Mouse (Mus musculus) stomach, embryonic 15.5 days (tissue): ENCODE measurements around the gene Lasp1. TPM values are rescaled to one million over a fixed set of nuclear protein-coding genes. Genes with fewer than 3 reads are reported as not detected.
"Not testable (repeated sequence)": the region's sequence is repeated elsewhere in the genome, so short reads cannot be mapped to it uniquely, and the experiment has no call there.

ENCODE experiments used
- ATAC-seq: fragments of 200-750 bp; cut with Nextera tagmentation; 2 replicates; pipeline ENCODE4 v1.8.0; 2017; ENCODE audit warnings: low read depth, moderate number of reproducible peaks, moderate TSS enrichment; ENCODE audit not compliant: insufficient read depth, low FRiP score
- H3K27ac ChIP-seq: fragments of 300-500 bp; sonication (generic); 2 replicates; pipeline ENCODE4 v1.5.1; 2015; ENCODE audit warnings: mild to moderate bottlenecking, inconsistent platforms
- H3K27me3 ChIP-seq: fragments of 300-500 bp; sonication (generic); replicated peaks from 2 replicates; pipeline ENCODE4 v1.6.1; 2015; ENCODE audit warnings: inconsistent platforms
- H3K36me3 ChIP-seq: fragments of 300-500 bp; sonication (generic); 2 replicates; pipeline ENCODE4 v1.6.1; 2015; ENCODE audit warnings: inconsistent platforms
- H3K4me1 ChIP-seq: fragments of 300-500 bp; sonication (generic); 2 replicates; pipeline ENCODE4 v1.6.1; 2015; ENCODE audit warnings: inconsistent platforms
- H3K4me2 ChIP-seq: fragments of 300-500 bp; sonication (generic); 2 replicates; pipeline ENCODE4 v1.6.1; 2015; ENCODE audit warnings: mild to moderate bottlenecking, inconsistent platforms
- H3K4me3 ChIP-seq: fragments of 300-500 bp; sonication (generic); replicated peaks from 2 replicates; pipeline ENCODE4 v1.5.1; 2015; ENCODE audit warnings: inconsistent platforms
- H3K9ac ChIP-seq: fragments of 300-500 bp; sonication (generic); 2 replicates; pipeline ENCODE4 v1.6.1; 2015; ENCODE audit warnings: inconsistent platforms
- H3K9me3 ChIP-seq: fragments of 300-500 bp; sonication (generic); 2 replicates; pipeline ENCODE4 v1.6.1; 2016; ENCODE audit warnings: inconsistent platforms
- WGBS: fragments of 180-500 bp; shearing (Covaris S2); methylation state at CpG from one replicate; pipeline ENCODE4 v1.1.7; 2015; 5-methylcytosine and 5-hydroxymethylcytosine counted together
- polyA plus RNA-seq: library from polyadenylated mRNA; unstranded; fragments of >200 nt; fragmentation: Nextera tagmentation; extraction: Ambion mirVana; gene quantifications from 2 replicates; pipeline ENCODE4 v1.2.1, GENCODE M21; 2015

Gene Lasp1
- polyA plus RNA-seq, 1 experiment from 2014 or later = 112 TPM

- peaks cover 49% of the 10 kb centered on the region for H3K36me3 ChIP-seq
- no peaks in the 10 kb centered on the region for H3K9me3 ChIP-seq
- 50% methylated on average over 8 of the region's 8 CpGs for WGBS
- no peak overlapping the region for H3K4me3 ChIP-seq
- ATAC-seq = no peak
- no peak overlapping the region for H3K4me2 ChIP-seq
- no peak overlapping the region for H3K9ac ChIP-seq
- H3K27me3 ChIP-seq = no peaks in the 10 kb centered on the region
- H3K4me1 ChIP-seq = peaks cover 6% of the 10 kb centered on the region; the same call in 1 of the 2 replicates
- no peak overlapping the region for H3K27ac ChIP-seq
Observed at GRCm38 (mm10) chr11:97836541-97836940, 37.7 kb downstream of the Lasp1 start.

- H3K4me3 ChIP-seq, H3K4me2 ChIP-seq, H3K27ac ChIP-seq, H3K9ac ChIP-seq, H3K4me1 ChIP-seq, ATAC-seq, H3K9me3 ChIP-seq, H3K27me3 ChIP-seq: not testable (repeated sequence)
- peaks cover 47% of the 10 kb centered on the region for H3K36me3 ChIP-seq
- WGBS = 81% methylated on average over 9 of the region's 9 CpGs
Observed at GRCm38 (mm10) chr11:97837051-97837450, 38.3 kb downstream of the Lasp1 start.

- no peak overlapping the region for H3K4me3 ChIP-seq
- H3K4me1 ChIP-seq = peaks cover 6% of the 10 kb centered on the region; the same call in 1 of the 2 replicates
- no peak overlapping the region for H3K9ac ChIP-seq
- no peak overlapping the region for H3K4me2 ChIP-seq
- no peaks in the 10 kb centered on the region for H3K27me3 ChIP-seq
- WGBS = 67% methylated on average over 7 of the region's 7 CpGs
- H3K36me3 ChIP-seq = peaks cover 42% of the 10 kb centered on the region
- H3K9me3 ChIP-seq = no peaks in the 10 kb centered on the region
- H3K27ac ChIP-seq = no peak overlapping the region
- no peak for ATAC-seq
Observed at GRCm38 (mm10) chr11:97837641-97838149, 38.9 kb downstream of the Lasp1 start.

- WGBS = 39% methylated on average over 10 of the region's 10 CpGs
- Histone ChIP-seq H3K9ac (no peak overlapping the region), H3K4me3 (no peak overlapping the region), H3K9me3 (no peaks in the 10 kb centered on the region), H3K27ac (no peak overlapping the region), H3K4me1 (peaks cover 6% of the 10 kb centered on the region; the same call in 1 of the 2 replicates), H3K4me2 (no peak overlapping the region), H3K36me3 (peaks cover 32% of the 10 kb centered on the region), H3K27me3 (no peaks in the 10 kb centered on the region)
- ATAC-seq = peak; percentile 16; the same call in 1 of the 2 replicates
Observed at GRCm38 (mm10) chr11:97838779-97839440, 40.1 kb downstream of the Lasp1 start.

GRCm38 (mm10) chr11:97839441-97840134 lies 40.8 kb downstream of the Lasp1 start:
- WGBS = 55% methylated on average over 11 of the region's 11 CpGs
- Histone ChIP-seq H3K9me3 (no peaks in the 10 kb centered on the region), H3K27ac (no peak overlapping the region), H3K4me2 (no peak overlapping the region), H3K4me1 (peaks cover 6% of the 10 kb centered on the region; the same call in 1 of the 2 replicates), H3K36me3 (peaks cover 25% of the 10 kb centered on the region), H3K27me3 (no peaks in the 10 kb centered on the region), H3K4me3 (no peak overlapping the region), H3K9ac (no peak overlapping the region)
- no peak for ATAC-seq

- Histone ChIP-seq H3K9me3 (no peaks in the 10 kb centered on the region), H3K4me1 (peaks cover 6% of the 10 kb centered on the region; the same call in 1 of the 2 replicates), H3K27ac (peak overlapping the region; percentile 80; the same call in 1 of the 2 replicates), H3K4me2 (peak overlapping the region; percentile 70), H3K9ac (no peak overlapping the region), H3K27me3 (no peaks in the 10 kb centered on the region), H3K36me3 (peaks cover 20% of the 10 kb centered on the region), H3K4me3 (no peak overlapping the region)
- no peak for ATAC-seq
- 64% methylated on average over 2 of the region's 2 CpGs for WGBS
Observed at GRCm38 (mm10) chr11:97840135-97840490, 41.3 kb downstream of the Lasp1 start.

GRCm38 (mm10) chr11:97840539-97840954 lies 41.7 kb downstream of the Lasp1 start, which contains the start of gene B230217C12Rik:
Gene B230217C12Rik, plus strand, starts transcription at chr11:97840780.
- Histone ChIP-seq H3K9me3 (no peaks in the 10 kb centered on the region), H3K36me3 (peaks cover 17% of the 10 kb centered on the region)
- no peak; the same call in 1 of the 2 replicates for ATAC-seq

GRCm38 (mm10) chr11:97840991-97841661 lies 42.3 kb downstream of the Lasp1 start:
- Histone ChIP-seq H3K9me3 (no peaks in the 10 kb centered on the region), H3K27me3 (no peaks in the 10 kb centered on the region), H3K4me2 (peak overlapping the region; percentile 70), H3K9ac (0 out of 2 replicates have a peak overlapping the region, but pooled peaks have one; percentile 19), H3K4me1 (peaks cover 6% of the 10 kb centered on the region; the same call in 1 of the 2 replicates), H3K27ac (peak overlapping the region; percentile 80), H3K4me3 (peak overlapping the region; percentile 48), H3K36me3 (peaks cover 13% of the 10 kb centered on the region; the same call in 1 of the 2 replicates)
- WGBS = 4% methylated on average over 22 of the region's 22 CpGs
- no peak; the same call in 1 of the 2 replicates for ATAC-seq

More at GRCm38 (mm10) chr11:97840539-97840954, 41.7 kb downstream of the Lasp1 start, which contains the start of gene B230217C12Rik:
- Histone ChIP-seq H3K27me3 (no peaks in the 10 kb centered on the region), H3K27ac (peak within 1 kb of the TSS; percentile 80), H3K4me1 (peaks cover 6% of the 10 kb centered on the region; the same call in 1 of the 2 replicates), H3K4me3 (peak within 1 kb of the TSS; percentile 48), H3K9ac (0 out of 2 replicates have a peak within 1 kb of the TSS, but pooled peaks have one; percentile 19), H3K4me2 (peak within 1 kb of the TSS; percentile 70)
- WGBS = 4% methylated on average over 6 of the region's 6 CpGs

GRCm38 (mm10) chr11:97842001-97842400 lies 43.2 kb downstream of the Lasp1 start:
- no peak overlapping the region for H3K9ac ChIP-seq
- H3K4me2 ChIP-seq = peak overlapping the region; percentile 8; the same call in 1 of the 2 replicates
- H3K36me3 ChIP-seq = peaks cover 9% of the 10 kb centered on the region; the same call in 1 of the 2 replicates
- no peak for ATAC-seq
- 0 out of 2 replicates have a peak overlapping the region, but pooled peaks have one; percentile 48 for H3K4me3 ChIP-seq
- no peak overlapping the region for H3K27ac ChIP-seq
- 59% methylated on average over 4 of the region's 4 CpGs for WGBS
- H3K27me3 ChIP-seq = no peaks in the 10 kb centered on the region
- H3K4me1 ChIP-seq = peaks cover 6% of the 10 kb centered on the region; the same call in 1 of the 2 replicates
- H3K9me3 ChIP-seq = no peaks in the 10 kb centered on the region

- H3K4me3 ChIP-seq = no peak overlapping the region
- H3K27ac ChIP-seq = peak overlapping the region; percentile 36; the same call in 1 of the 2 replicates
- H3K4me2 ChIP-seq = no peak overlapping the region
- WGBS = 40% methylated on average over 6 of the region's 6 CpGs
- no peaks in the 10 kb centered on the region for H3K27me3 ChIP-seq
- H3K9me3 ChIP-seq = no peaks in the 10 kb centered on the region
- H3K9ac ChIP-seq = no peak overlapping the region
- peak; percentile 87 for ATAC-seq
- H3K4me1 ChIP-seq = no peaks in the 10 kb centered on the region
- no peaks in the 10 kb centered on the region for H3K36me3 ChIP-seq
Observed at GRCm38 (mm10) chr11:97850367-97850766, 51.6 kb downstream of the Lasp1 start.

- no peaks in the 10 kb centered on the region for H3K27me3 ChIP-seq
- ATAC-seq = no peak
- no peaks in the 10 kb centered on the region for H3K9me3 ChIP-seq
- no peaks in the 10 kb centered on the region for H3K36me3 ChIP-seq
- H3K4me1 ChIP-seq = no peaks in the 10 kb centered on the region
- no peak overlapping the region for H3K9ac ChIP-seq
- H3K4me2 ChIP-seq = no peak overlapping the region
- WGBS = 92% methylated on average over 2 of the region's 2 CpGs
- no peak overlapping the region for H3K4me3 ChIP-seq
- no peak overlapping the region for H3K27ac ChIP-seq
Observed at GRCm38 (mm10) chr11:97851601-97852000, 52.8 kb downstream of the Lasp1 start.
